Mouse (Mus musculus) left cerebral cortex, postnatal 10 days (tissue): ENCODE results near the gene Napa. TPM values are rescaled to one million over a fixed set of nuclear protein-coding genes. Genes with fewer than 3 reads are reported as not detected.
A peak's percentile ranks its signal among the peaks of the same experiment; 100 is the strongest.

Experiments
- DNase-seq, 2 experiments: peaks; one replicate each; pipeline ENCODE4 v3.0.0; 2021 to 2022; ENCODE audit warnings: low spot score in 2 of 2, mixed read lengths in 1 of 2; ENCODE audit errors: extremely low spot score in 1 of 2
- intact Hi-C: fragments of 180-260 bp; cut with DNase I; formaldehyde crosslinking; loops from one replicate; pipeline ENCODE4 v1.15.1; 2025
- total RNA-seq, 2 experiments: library from RNA; stranded (reverse); gene quantifications; 2 replicates each; pipeline ENCODE4 v1.2.3; 2021

The Napa gene
- total RNA-seq, 2 experiments from 2014 or later, result 181 TPM

- no peak for DNase-seq
- intact Hi-C loops, result no loop called here
These were observed 17.7 kb upstream of the Napa start for GRCm38 (mm10) chr7:16080581-16080980.

- DNase-seq, result no peak
- intact Hi-C loops, result no loop called here
These were observed 14.9 kb upstream of the Napa start for GRCm38 (mm10) chr7:16083361-16083760.

GRCm38 (mm10) chr7:16087587-16087986 lies 10.7 kb upstream of the Napa start:
- DNase-seq, result no peak
- intact Hi-C loops, result no loop called here

GRCm38 (mm10) chr7:16094592-16094991 lies 3.7 kb upstream of the Napa start:
- no peak for DNase-seq
- intact Hi-C loops, result no loop called here

- no peak for DNase-seq
- intact Hi-C loops, result loop anchor here (5.0 kb wide), 1 partner anchor 52 kb away; no protein-coding TSS in a partner anchor
These were observed 1.6 kb downstream of the Napa start for GRCm38 (mm10) chr7:16099901-16100300.

GRCm38 (mm10) chr7:16101081-16101480 lies 2.8 kb downstream of the Napa start:
- intact Hi-C loops, result loop anchor here (5.0 kb wide), 1 partner anchor 51 kb away; no protein-coding TSS in a partner anchor
- DNase-seq, result no peak

GRCm38 (mm10) chr7:16101726-16102475 lies 3.6 kb downstream of the Napa start:
- DNase-seq, result no peak
- intact Hi-C loops, result loop anchor here (5.0 kb wide), 1 partner anchor 50 kb away; no protein-coding TSS in a partner anchor

- DNase-seq, result no peak
- intact Hi-C loops, result loop anchor here (5.0 kb wide), 1 partner anchor 50 kb away; no protein-coding TSS in a partner anchor
These were observed 4.5 kb downstream of the Napa start for GRCm38 (mm10) chr7:16102686-16103226.

GRCm38 (mm10) chr7:16103760-16104159 lies 5.5 kb downstream of the Napa start:
- DNase-seq, result peak in 1 of 2 experiments; percentile 66
- intact Hi-C loops, result loop anchor here (5.0 kb wide), 1 partner anchor 49 kb away; no protein-coding TSS in a partner anchor

GRCm38 (mm10) chr7:16104611-16105388 lies 6.5 kb downstream of the Napa start:
- intact Hi-C loops, result loop anchor here (5.0 kb wide), 1 partner anchor 48 kb away; no protein-coding TSS in a partner anchor
- DNase-seq, result no peak

GRCm38 (mm10) chr7:16108886-16109542 lies 10.8 kb downstream of the Napa start:
- peak in 1 of 2 experiments; percentile 39 for DNase-seq
- intact Hi-C loops, result no loop called here

- intact Hi-C loops, result no loop called here
- DNase-seq, result peak in 1 of 2 experiments; percentile 18
These were observed 11.9 kb downstream of the Napa start for GRCm38 (mm10) chr7:16110158-16110557.

GRCm38 (mm10) chr7:16111284-16112090 lies 13.2 kb downstream of the Napa start:
- no peak for DNase-seq
- intact Hi-C loops, result no loop called here

- no peak for DNase-seq
These were observed 18.2 kb downstream of the Napa start for GRCm38 (mm10) chr7:16116418-16116817.

GRCm38 (mm10) chr7:16117100-16117499 lies 18.8 kb downstream of the Napa start:
- no peak for DNase-seq
- intact Hi-C loops, result no loop called here

More at GRCm38 (mm10) chr7:16116418-16116817, 18.2 kb downstream of the Napa start:
- intact Hi-C loops, result no loop called here

GRCm38 (mm10) chr7:16119569-16120261 lies 21.5 kb downstream of the Napa start, which contains the start of gene Kptn:
TSS of gene Kptn (plus strand) at chr7:16119895.
- intact Hi-C loops, result no loop called here
- peak; percentile 92 for DNase-seq

GRCm38 (mm10) chr7:16120262-16120600 lies 22.0 kb downstream of the Napa start:
- no peak for DNase-seq
- intact Hi-C loops, result no loop called here

- intact Hi-C loops, result no loop called here
These were observed 27.6 kb downstream of the Napa start for GRCm38 (mm10) chr7:16125829-16126228.

More at GRCm38 (mm10) chr7:16125829-16126228, 27.6 kb downstream of the Napa start:
- DNase-seq, result no peak
